Mouse (Mus musculus) forebrain, embryonic 10.5 days (tissue): Measurements from ENCODE around the gene Rex1bd. TPM values are rescaled to one million over a fixed set of nuclear protein-coding genes. Genes with fewer than 3 reads are reported as not detected.
"Not testable (repeated sequence)": the region's sequence is repeated elsewhere in the genome, so short reads cannot be mapped to it uniquely, and the experiment has no call there.

Experiments
- DNase-seq: peaks from one replicate; pipeline ENCODE4 v3.0.0-alpha.2; 2017; ENCODE audit warnings: low spot score; ENCODE audit errors: extremely low spot score
- H3K27ac ChIP-seq: fragments of 300-500 bp; sonication (generic); 2 replicates; pipeline ENCODE4 v1.5.1; 2016; ENCODE audit warnings: mild to moderate bottlenecking
- H3K27me3 ChIP-seq: fragments of 300-500 bp; sonication (generic); 2 replicates; pipeline ENCODE4 v1.6.1; 2016; ENCODE audit warnings: mild to moderate bottlenecking; ENCODE audit not compliant: poor library complexity, severe bottlenecking
- H3K36me3 ChIP-seq: fragments of 300-500 bp; sonication (generic); replicated peaks from 2 replicates; pipeline ENCODE4 v1.6.1; 2016; ENCODE audit warnings: mild to moderate bottlenecking, moderate library complexity
- H3K4me1 ChIP-seq: fragments of 300-500 bp; sonication (generic); 2 replicates; pipeline ENCODE4 v1.6.1; 2016
- H3K4me3 ChIP-seq: fragments of 300-500 bp; sonication (generic); 2 replicates; pipeline ENCODE4 v1.5.1; 2016; ENCODE audit warnings: mild to moderate bottlenecking, moderate library complexity
- H3K9me3 ChIP-seq: fragments of 300-500 bp; sonication (generic); 2 replicates; pipeline ENCODE4 v1.6.1; 2016; ENCODE audit warnings: mild to moderate bottlenecking, moderate library complexity
- WGBS: fragments of 180-500 bp; shearing (Covaris S2); methylation state at CpG from one replicate; pipeline ENCODE4 v1.1.7; 2016; 5-methylcytosine and 5-hydroxymethylcytosine counted together
- polyA plus RNA-seq: library from polyadenylated mRNA; unstranded; fragments of >200 nt; fragmentation: Nextera tagmentation; extraction: Ambion mirVana; gene quantifications from 2 replicates; pipeline ENCODE4 v1.2.1, GENCODE M21; 2016

The Rex1bd gene
- polyA plus RNA-seq, 1 experiment from 2014 or later, result 136 TPM

- Histone ChIP-seq H3K4me1 (peaks cover 38% of the 10 kb centered on the region), H3K9me3 (no peaks in the 10 kb centered on the region), H3K4me3 (peak overlapping the region; percentile 86), H3K36me3 (peaks cover 20% of the 10 kb centered on the region), H3K27ac (peak overlapping the region; percentile 92), H3K27me3 (no peaks in the 10 kb centered on the region)
- peak; percentile 95 for DNase-seq
- WGBS, result under 1% methylated on average over 50 of the region's 51 CpGs
Observed at GRCm38 (mm10) chr8:70522592-70523403, 16.2 kb upstream of the Rex1bd start.

DNA sequence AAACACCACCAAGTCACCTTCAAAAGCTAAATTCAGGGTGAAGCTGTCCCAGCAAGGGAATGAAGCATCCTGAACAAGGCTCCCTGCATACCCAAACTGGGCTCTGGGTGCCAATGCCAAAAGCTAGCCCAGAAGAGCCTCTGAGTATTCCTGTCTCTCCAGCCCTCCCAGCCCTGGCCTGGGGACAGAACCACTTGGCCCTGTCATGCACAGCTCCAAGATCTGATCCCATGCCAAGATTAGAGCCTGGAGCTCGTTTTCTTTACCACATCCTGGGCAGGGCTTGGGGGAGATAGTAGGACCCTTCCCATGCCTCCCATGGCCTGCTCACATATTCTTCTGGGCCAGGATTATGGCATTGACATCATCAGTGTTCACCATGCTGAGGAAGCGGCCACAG, 13.1 kb upstream of the Rex1bd start:
- 81% methylated on average over 2 of the region's 2 CpGs for WGBS
- H3K27me3 ChIP-seq, result no peaks in the 10 kb centered on the region
- H3K9me3 ChIP-seq, result no peaks in the 10 kb centered on the region
- no peak for DNase-seq
- H3K4me3 ChIP-seq, result no peak overlapping the region
- H3K4me1 ChIP-seq, result peaks cover 28% of the 10 kb centered on the region
- peaks cover 44% of the 10 kb centered on the region for H3K36me3 ChIP-seq
- H3K27ac ChIP-seq, result no peak overlapping the region

DNA sequence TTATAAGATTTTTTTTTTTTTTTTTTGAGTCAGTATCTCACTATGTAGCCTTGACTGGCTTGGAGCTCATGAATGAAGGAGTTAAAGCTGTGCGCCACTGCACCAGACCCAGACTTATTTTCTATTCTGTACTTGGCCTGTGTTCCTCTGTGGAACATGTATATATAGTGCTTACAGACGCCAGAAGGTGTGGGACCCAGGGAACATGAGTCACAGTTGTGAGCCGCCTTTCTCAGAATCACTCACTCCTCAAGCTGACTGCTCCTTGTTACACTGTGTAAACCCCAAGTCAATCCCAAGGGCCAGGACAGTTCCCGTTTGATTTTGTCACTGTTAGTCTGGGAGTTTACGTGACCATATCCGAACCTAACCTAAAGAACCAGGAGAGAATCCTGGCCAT, 12.5 kb upstream of the Rex1bd start:
- H3K27ac ChIP-seq, result no peak overlapping the region
- DNase-seq, result no peak
- H3K4me3 ChIP-seq, result no peak overlapping the region
- no peaks in the 10 kb centered on the region for H3K27me3 ChIP-seq
- peaks cover 28% of the 10 kb centered on the region for H3K4me1 ChIP-seq
- H3K36me3 ChIP-seq, result peaks cover 50% of the 10 kb centered on the region
- WGBS, result 96% methylated on average over 6 of the region's 6 CpGs
- H3K9me3 ChIP-seq, result no peaks in the 10 kb centered on the region

GRCm38 (mm10) chr8:70517940-70518643, 11.5 kb upstream of the Rex1bd start:
- H3K4me1 ChIP-seq, result peaks cover 21% of the 10 kb centered on the region
- H3K27ac ChIP-seq, result no peak overlapping the region
- H3K36me3 ChIP-seq, result peaks cover 60% of the 10 kb centered on the region
- 76% methylated on average over 10 of the region's 10 CpGs for WGBS
- DNase-seq, result no peak
- no peaks in the 10 kb centered on the region for H3K9me3 ChIP-seq
- H3K4me3 ChIP-seq, result no peak overlapping the region
- H3K27me3 ChIP-seq, result no peaks in the 10 kb centered on the region

GRCm38 (mm10) chr8:70513441-70513840, 6.9 kb upstream of the Rex1bd start:
- Histone ChIP-seq H3K9me3 (no peaks in the 10 kb centered on the region), H3K4me3 (no peak overlapping the region), H3K4me1 (peaks cover 31% of the 10 kb centered on the region), H3K27me3 (no peaks in the 10 kb centered on the region), H3K36me3 (peaks cover 72% of the 10 kb centered on the region), H3K27ac (no peak overlapping the region)
- 94% methylated on average over 2 of the region's 2 CpGs for WGBS
- DNase-seq, result no peak

DNA sequence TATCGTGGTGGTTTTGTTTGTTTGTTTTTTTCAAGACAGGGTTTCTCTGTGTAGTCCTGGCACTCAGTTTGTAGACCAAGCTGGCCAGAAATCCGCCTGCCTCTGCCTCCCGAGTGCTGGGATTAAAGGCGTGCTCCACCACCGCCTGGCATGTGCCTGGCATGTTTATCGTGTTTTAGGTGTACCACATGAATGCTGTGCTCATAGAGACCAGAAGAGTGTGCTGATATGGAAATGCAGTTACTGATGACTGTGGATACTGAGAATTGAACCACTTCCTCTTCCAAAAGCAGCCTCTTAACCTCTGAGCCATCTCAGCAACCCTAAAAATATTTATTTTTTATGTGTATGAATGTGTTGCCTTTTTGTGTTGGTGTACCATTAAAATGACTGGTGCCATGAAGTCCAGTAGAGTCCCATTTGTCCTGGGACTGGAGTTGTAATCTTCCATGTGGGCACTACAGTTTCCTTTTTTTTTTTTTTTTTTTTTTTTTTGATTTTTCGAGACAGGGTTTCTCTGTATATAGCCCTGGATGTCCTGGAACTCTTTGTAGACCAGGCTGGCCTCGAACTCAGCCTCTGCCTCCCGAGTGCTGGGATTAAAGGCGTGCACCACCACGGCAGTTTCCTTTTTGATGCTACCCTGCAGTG, 5.8 kb upstream of the Rex1bd start:
- 95% methylated on average over 11 of the region's 11 CpGs for WGBS
- Histone ChIP-seq H3K9me3 (no peaks in the 10 kb centered on the region), H3K36me3 (peaks cover 74% of the 10 kb centered on the region), H3K27ac (no peak overlapping the region), H3K4me3 (peak overlapping the region; percentile 98; the same call in 1 of the 2 replicates), H3K27me3 (no peaks in the 10 kb centered on the region), H3K4me1 (peaks cover 31% of the 10 kb centered on the region)
- DNase-seq, result no peak

- Histone ChIP-seq H3K27ac (no peak overlapping the region), H3K4me1 (peaks cover 37% of the 10 kb centered on the region), H3K4me3 (peak overlapping the region; percentile 98), H3K27me3 (no peaks in the 10 kb centered on the region), H3K36me3 (peaks cover 77% of the 10 kb centered on the region), H3K9me3 (no peaks in the 10 kb centered on the region)
- 89% methylated on average over 2 of the region's 2 CpGs for WGBS
- no peak for DNase-seq
Observed at GRCm38 (mm10) chr8:70511770-70512169, 5.2 kb upstream of the Rex1bd start.

DNA sequence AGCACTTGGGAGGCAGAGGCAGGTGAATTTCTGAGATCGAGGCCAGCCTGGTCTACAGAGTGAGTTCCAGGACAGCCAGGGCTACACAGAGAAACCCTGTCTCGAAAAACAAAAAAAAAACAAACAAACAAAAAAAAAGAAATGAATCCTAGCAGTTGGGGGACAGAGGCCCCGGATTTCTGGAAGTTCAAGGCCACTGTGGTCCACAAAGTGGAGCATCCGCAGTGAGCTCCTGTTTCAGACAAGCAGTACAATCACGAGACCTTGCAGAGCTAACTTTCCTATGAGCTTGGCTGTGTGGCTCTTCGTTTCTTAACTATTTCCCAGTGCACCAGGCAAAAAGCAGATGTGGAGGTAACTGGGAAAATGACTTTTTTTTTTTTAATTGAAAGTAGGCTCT, 4.6 kb upstream of the Rex1bd start:
- Histone ChIP-seq H3K4me1 (peaks cover 39% of the 10 kb centered on the region), H3K27ac (peak overlapping the region; percentile 97), H3K4me3 (peak overlapping the region; percentile 98), H3K36me3 (peaks cover 71% of the 10 kb centered on the region)
- H3K9me3 ChIP-seq, H3K27me3 ChIP-seq, DNase-seq: not testable (repeated sequence)
- WGBS, result 87% methylated on average over 6 of the region's 6 CpGs

DNA sequence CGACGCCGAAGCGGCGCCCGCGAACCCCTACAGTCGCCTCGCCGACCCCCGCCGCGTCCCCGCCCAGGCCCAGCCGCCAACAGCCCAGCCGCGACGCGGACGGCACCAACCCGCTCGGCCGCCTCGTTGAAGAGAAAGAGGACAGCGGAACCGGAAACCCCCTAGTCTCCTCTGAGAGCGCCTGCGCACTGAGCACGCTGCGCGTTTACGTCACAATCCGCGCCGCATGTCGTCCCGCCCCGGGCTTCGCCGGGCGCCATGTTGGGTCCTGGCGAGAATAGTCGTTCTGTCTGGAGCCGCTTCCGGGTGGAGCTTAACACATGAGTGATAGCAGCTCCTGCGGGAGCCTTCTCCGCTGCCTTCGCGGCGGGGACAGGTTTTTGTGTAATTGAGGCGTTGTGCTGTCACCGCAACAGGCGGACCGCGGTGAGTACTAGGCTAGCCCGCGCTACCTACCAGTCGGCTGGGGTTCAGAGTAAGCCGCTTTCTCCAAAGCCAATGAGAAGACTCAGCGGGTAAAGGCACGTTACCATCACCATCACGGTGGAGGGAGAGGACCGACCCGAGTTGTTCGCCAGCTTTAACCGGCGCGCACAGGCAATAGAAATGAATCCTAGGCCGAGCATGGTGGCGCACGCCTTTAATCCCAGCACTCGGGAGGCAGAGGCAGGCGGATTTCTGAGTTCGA, 3.8 kb upstream of the Rex1bd start, which contains the start of gene Uba52:
TSS of gene Uba52 (minus strand) at position 574 of the 688 bp plus-strand sequence.
- WGBS, result 2% methylated on average over 74 of the region's 74 CpGs
- Histone ChIP-seq H3K9me3 (no peaks in the 10 kb centered on the region), H3K4me3 (peak within 1 kb of the TSS; percentile 98), H3K4me1 (peaks cover 47% of the 10 kb centered on the region), H3K27me3 (no peaks in the 10 kb centered on the region), H3K27ac (peak within 1 kb of the TSS; percentile 97), H3K36me3 (peaks cover 63% of the 10 kb centered on the region)
- peak; percentile 97 for DNase-seq

GRCm38 (mm10) chr8:70509281-70509952, 2.9 kb upstream of the Rex1bd start:
- peaks cover 56% of the 10 kb centered on the region for H3K4me1 ChIP-seq
- peaks cover 59% of the 10 kb centered on the region for H3K36me3 ChIP-seq
- H3K27me3 ChIP-seq, result peaks cover 5% of the 10 kb centered on the region
- H3K9me3 ChIP-seq, result no peaks in the 10 kb centered on the region
- 16% methylated on average over 25 of the region's 25 CpGs for WGBS
- peak overlapping the region; percentile 98 for H3K4me3 ChIP-seq
- peak overlapping the region; percentile 97 for H3K27ac ChIP-seq
- DNase-seq, result no peak

GRCm38 (mm10) chr8:70507027-70507393, 458 bp upstream of the Rex1bd start:
- H3K4me3 ChIP-seq, result peak overlapping the region; percentile 61
- 56% methylated on average over 5 of the region's 5 CpGs for WGBS
- peaks cover 29% of the 10 kb centered on the region for H3K27me3 ChIP-seq
- peak overlapping the region; percentile 94 for H3K27ac ChIP-seq
- H3K36me3 ChIP-seq, result peaks cover 43% of the 10 kb centered on the region
- peaks cover 80% of the 10 kb centered on the region for H3K4me1 ChIP-seq
- DNase-seq, result no peak
- H3K9me3 ChIP-seq, result no peaks in the 10 kb centered on the region
